16 mouse cellular contexts compared by ENCODE assay signal in genomic region chr1:52362976-52363375, GRCm38 (mm10).
"Had no signal": no experiment of that assay in that cellular context is flagged by ENCODE, and none has a peak within 500 bp of the region (broad histone marks: within the 10 kb centered on the region; RNA-seq: fewer than 3 reads in every experiment).

No protein-coding gene starts in this region.

- ATAC-seq: hindbrain, postnatal 0 days; intestine, embryonic 16.5 days; liver, embryonic 12.5 days had no signal

- DNase-seq: gastrocnemius, postnatal 14 days; gastrocnemius, postnatal 36 days; heart, adult 11 months; heart, adult 2 months; heart, postnatal 14 days; heart, postnatal 36 days; kidney, adult 11 months; kidney, adult 2 months; kidney, adult 9 months; kidney, postnatal 14 days; kidney, postnatal 36 days; layer of hippocampus, adult 9-11 months; layer of hippocampus, postnatal 36 days had no signal
